Mouse (Mus musculus) intestine, postnatal 0 days (tissue): ENCODE data around the gene Gfra1. TPM values are rescaled to one million over a fixed set of nuclear protein-coding genes. Genes with fewer than 3 reads are reported as not detected.
A peak's percentile ranks its signal among the peaks of the same experiment; 100 is the strongest.

Source experiments
- ATAC-seq: fragments of 200-750 bp; cut with Nextera tagmentation; 2 replicates; pipeline ENCODE4 v1.8.0; 2017; ENCODE audit warnings: mild to moderate bottlenecking, moderate TSS enrichment, moderate library complexity
- H3K27ac ChIP-seq: fragments of 300-500 bp; sonication (generic); 2 replicates; pipeline ENCODE4 v1.5.1; 2014; ENCODE audit warnings: mild to moderate bottlenecking, low read depth, low read length, moderate library complexity
- H3K27me3 ChIP-seq: fragments of 300-500 bp; sonication (generic); replicated peaks from 2 replicates; pipeline ENCODE4 v1.6.1; 2014; ENCODE audit warnings: low read length, mixed read lengths; ENCODE audit not compliant: control insufficient read depth, insufficient read depth
- H3K36me3 ChIP-seq: fragments of 300-500 bp; sonication (generic); 2 replicates; pipeline ENCODE4 v1.6.1; 2014; ENCODE audit warnings: mild to moderate bottlenecking, moderate library complexity; ENCODE audit not compliant: control insufficient read depth, insufficient read depth
- H3K4me1 ChIP-seq: fragments of 300-500 bp; sonication (generic); replicated peaks from 2 replicates; pipeline ENCODE4 v1.6.1; 2014; ENCODE audit warnings: antibody characterized with exemption, low read length, mixed read lengths; ENCODE audit not compliant: control insufficient read depth, insufficient read depth
- H3K4me2 ChIP-seq: fragments of 300-500 bp; sonication (generic); replicated peaks from 2 replicates; pipeline ENCODE4 v1.6.1; 2014; ENCODE audit warnings: low read depth, mild to moderate bottlenecking, moderate library complexity
- H3K4me3 ChIP-seq: fragments of 300-500 bp; sonication (generic); 2 replicates; pipeline ENCODE4 v1.5.1; 2014; ENCODE audit warnings: low read depth, low read length
- H3K9ac ChIP-seq: fragments of 300-500 bp; sonication (generic); 2 replicates; pipeline ENCODE4 v1.6.1; 2014; ENCODE audit warnings: mild to moderate bottlenecking, low read depth, low read length
- H3K9me3 ChIP-seq: fragments of 300-500 bp; sonication (generic); 2 replicates; pipeline ENCODE4 v1.6.1; 2016; ENCODE audit warnings: mixed run types; ENCODE audit not compliant: control insufficient read depth
- CTCF ChIP-seq: sonication (generic); IDR thresholded peaks from 2 replicates; pipeline ENCODE4 v1.5.1; 2016; ENCODE audit warnings: low read depth, mild to moderate bottlenecking, control low read depth, antibody characterized with exemption, moderate library complexity
- WGBS: fragments of 180-500 bp; shearing (Covaris S2); extraction: QIAGEN DNeasy Blood & Tissue Kit; methylation state at CpG from one replicate; pipeline ENCODE4 v1.1.7; 2014; 5-methylcytosine and 5-hydroxymethylcytosine counted together
- polyA plus RNA-seq: library from polyadenylated mRNA; unstranded; fragments of >200 nt; fragmentation: Nextera tagmentation; extraction: Ambion mirVana; gene quantifications from 2 replicates; pipeline ENCODE4 v1.2.1, GENCODE M21; 2015

The Gfra1 gene
- polyA plus RNA-seq = 4.9 TPM in 2 replicates

DNA sequence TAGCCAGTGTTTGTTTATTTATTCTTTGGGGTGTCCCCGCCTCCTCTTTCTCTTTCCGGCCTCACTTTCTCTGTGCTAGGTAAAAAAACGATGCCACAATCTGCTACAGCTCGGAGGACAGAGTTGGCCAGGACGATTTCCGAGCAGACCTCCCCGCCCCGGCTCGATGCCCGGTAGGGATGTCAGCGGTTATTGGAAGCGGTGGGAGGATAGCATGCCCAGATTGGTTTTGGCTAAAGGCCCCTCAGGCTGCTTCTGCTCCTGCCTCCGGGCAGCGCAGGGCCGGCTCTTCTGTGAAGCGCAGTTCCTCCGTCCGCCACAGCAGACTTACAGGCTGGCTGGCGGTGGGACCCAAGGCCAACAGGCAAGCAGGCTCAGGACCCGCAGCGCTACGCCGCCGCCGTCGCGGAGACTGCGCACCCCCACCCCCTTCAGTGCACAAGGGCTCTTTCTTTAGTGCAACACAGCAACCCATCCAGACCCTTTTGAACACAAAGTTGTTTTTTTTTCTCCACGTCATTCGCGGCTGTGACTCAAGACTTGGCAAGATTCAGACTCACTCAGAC lies at the start of gene Gfra1:
TSS of gene Gfra1 (minus strand) at position 414 of the 566 bp plus-strand sequence.
- Histone ChIP-seq H3K9ac (0 out of 2 replicates have a peak within 1 kb of the TSS, but pooled peaks have one; percentile 1), H3K27me3 (peaks cover 56% of the 10 kb centered on the region), H3K4me3 (peak within 1 kb of the TSS; percentile 50), H3K4me1 (no peaks in the 10 kb centered on the region; the same call in 1 of the 2 replicates), H3K9me3 (no peaks in the 10 kb centered on the region), H3K4me2 (peak within 1 kb of the TSS; percentile 89), H3K27ac (no peak within 1 kb of the TSS), H3K36me3 (no peaks in the 10 kb centered on the region)
- under 1% methylated on average over 31 of the region's 31 CpGs for WGBS
- no peak for ATAC-seq
- TF ChIP-seq CTCF = peak; percentile 36

GRCm38 (mm10) chr19:58500049-58500448 lies 44.3 kb upstream of the Gfra1 start:
- Histone ChIP-seq H3K27me3 (no peaks in the 10 kb centered on the region), H3K4me2 (no peak overlapping the region), H3K9me3 (no peaks in the 10 kb centered on the region), H3K4me3 (no peak overlapping the region), H3K4me1 (no peaks in the 10 kb centered on the region), H3K27ac (no peak overlapping the region), H3K36me3 (no peaks in the 10 kb centered on the region), H3K9ac (no peak overlapping the region)
- WGBS = 92% methylated on average over 2 of the region's 2 CpGs
- no peak for ATAC-seq
- TF ChIP-seq CTCF = no peak

DNA sequence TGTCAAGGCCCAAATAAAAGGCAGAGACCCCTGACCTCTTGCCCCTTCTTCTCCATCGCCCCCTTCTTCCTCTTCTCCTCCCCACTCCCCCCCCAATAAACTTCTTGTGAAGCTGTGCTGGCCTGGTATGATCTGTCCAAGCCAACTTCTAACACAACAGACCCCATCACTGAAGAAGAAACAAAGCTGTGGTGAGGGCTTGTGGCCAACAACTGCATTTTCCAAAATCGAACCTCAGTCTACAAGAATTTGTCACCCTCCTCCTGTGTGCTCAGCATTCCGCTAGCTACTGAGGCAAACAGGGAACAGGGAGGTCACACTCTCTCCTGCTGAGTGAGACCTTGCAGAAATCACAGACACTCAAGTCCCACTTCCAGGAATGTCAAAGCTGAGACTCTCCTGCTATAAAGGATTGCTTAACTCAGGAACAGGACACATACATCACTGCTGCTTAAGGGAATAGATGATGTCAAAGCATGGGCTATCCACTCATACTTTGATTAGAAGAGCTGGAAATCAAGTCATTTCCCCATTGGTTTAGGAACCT lies 43.8 kb upstream of the Gfra1 start:
- 78% methylated on average over 3 of the region's 3 CpGs for WGBS
- TF ChIP-seq CTCF = no peak
- no peak for ATAC-seq
- Histone ChIP-seq H3K36me3 (no peaks in the 10 kb centered on the region), H3K9me3 (no peaks in the 10 kb centered on the region), H3K9ac (no peak overlapping the region), H3K27ac (no peak overlapping the region), H3K27me3 (no peaks in the 10 kb centered on the region), H3K4me1 (no peaks in the 10 kb centered on the region), H3K4me2 (no peak overlapping the region), H3K4me3 (no peak overlapping the region)

GRCm38 (mm10) chr19:58497106-58497505 lies 41.4 kb upstream of the Gfra1 start:
- Histone ChIP-seq H3K27me3 (no peaks in the 10 kb centered on the region), H3K4me1 (no peaks in the 10 kb centered on the region), H3K9me3 (no peaks in the 10 kb centered on the region), H3K4me2 (no peak overlapping the region), H3K9ac (no peak overlapping the region), H3K36me3 (no peaks in the 10 kb centered on the region), H3K27ac (no peak overlapping the region), H3K4me3 (no peak overlapping the region)
- TF ChIP-seq CTCF = no peak
- 60% methylated on average over 3 of the region's 3 CpGs for WGBS
- no peak for ATAC-seq

GRCm38 (mm10) chr19:58486686-58487085 lies 31.0 kb upstream of the Gfra1 start:
- WGBS = 49% methylated on average over 2 of the region's 2 CpGs
- no peak overlapping the region for H3K4me3 ChIP-seq
- no peak overlapping the region for H3K27ac ChIP-seq
- no peak for TF ChIP-seq CTCF
- no peak overlapping the region for H3K4me2 ChIP-seq
- no peak for ATAC-seq
- H3K27me3 ChIP-seq = no peaks in the 10 kb centered on the region
- H3K9ac ChIP-seq = no peak overlapping the region
- H3K36me3 ChIP-seq = no peaks in the 10 kb centered on the region
- H3K4me1 ChIP-seq = no peaks in the 10 kb centered on the region
- H3K9me3 ChIP-seq = no peaks in the 10 kb centered on the region

DNA sequence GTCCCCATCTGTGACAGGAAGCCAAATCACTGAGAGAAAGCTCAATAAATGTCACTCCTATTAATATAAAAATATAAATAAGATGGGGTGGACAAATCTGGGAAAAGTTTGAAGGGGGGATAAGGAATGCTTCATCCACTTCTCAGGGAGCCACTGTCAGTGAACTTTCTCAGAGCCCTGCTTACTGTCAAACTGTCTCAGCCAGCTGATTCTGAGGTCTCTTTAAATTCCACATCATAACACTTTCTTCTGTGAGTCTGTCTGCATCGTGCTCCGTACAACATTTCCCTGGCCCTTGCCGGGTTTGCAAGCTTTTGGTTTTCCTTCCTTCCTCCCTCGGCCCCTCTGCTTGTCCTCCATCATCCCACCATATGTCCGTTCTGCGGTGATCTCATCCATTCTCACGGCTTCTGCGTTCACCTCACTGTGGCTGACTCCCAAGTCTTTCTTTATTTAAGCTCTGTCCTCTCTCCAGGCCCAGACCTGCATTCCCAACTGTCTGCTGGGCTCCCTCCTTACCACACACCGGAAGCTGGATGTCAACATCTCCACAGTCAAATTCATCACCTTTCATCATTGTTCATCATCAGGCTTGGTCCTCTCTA lies 26.8 kb upstream of the Gfra1 start:
- TF ChIP-seq CTCF = no peak
- no peak overlapping the region for H3K4me2 ChIP-seq
- no peaks in the 10 kb centered on the region for H3K9me3 ChIP-seq
- no peaks in the 10 kb centered on the region for H3K27me3 ChIP-seq
- no peak overlapping the region for H3K9ac ChIP-seq
- H3K36me3 ChIP-seq = no peaks in the 10 kb centered on the region
- no peak overlapping the region for H3K4me3 ChIP-seq
- no peak overlapping the region for H3K27ac ChIP-seq
- H3K4me1 ChIP-seq = no peaks in the 10 kb centered on the region
- ATAC-seq = no peak
- 60% methylated on average over 9 of the region's 9 CpGs for WGBS
